Mouse (Mus musculus): ENCODE measurements around the gene Cd6. TPM values are rescaled to one million over a fixed set of nuclear protein-coding genes. Genes with fewer than 3 reads are reported as not detected.

Cd6 gene
- total and polyA plus RNA-seq, 2 experiments from 2014 or later = not detected

DNA sequence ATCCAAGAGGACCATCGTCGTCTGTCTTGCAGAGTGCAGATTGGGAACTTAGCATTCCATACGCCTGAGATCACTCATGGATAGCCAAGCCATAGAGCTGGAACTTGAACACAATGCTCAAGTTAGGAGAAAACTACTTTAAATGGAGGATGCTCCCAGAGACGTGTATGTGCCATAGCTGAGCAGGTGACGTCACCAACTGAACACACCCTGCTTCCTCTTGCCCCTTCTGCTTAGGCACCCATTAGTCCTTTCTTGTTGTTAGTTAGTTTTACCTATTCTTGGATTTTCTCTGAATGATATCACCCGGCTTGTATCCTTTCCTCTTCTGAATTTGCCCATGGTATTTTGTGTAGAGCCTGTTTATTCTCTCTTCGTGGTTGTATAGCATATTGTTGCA, 82.7 kb downstream of the Cd6 start:
- no peaks in the 10 kb centered on the region for H3K9me3 ChIP-seq (replicated peaks; ENCODE audit: control insufficient read depth, low read length)
- H3K4me2 ChIP-seq (ENCODE audit: low read depth, low read length) = no peak overlapping the region
- no peaks in the 10 kb centered on the region for H3K4me1 ChIP-seq (ENCODE audit: control insufficient read depth, insufficient read depth)
- no peaks in the 10 kb centered on the region for H3K27me3 ChIP-seq (ENCODE audit: control insufficient read depth, insufficient read depth, low read length)
- no peak overlapping the region for H3K4me3 ChIP-seq (ENCODE audit: low read depth, low read length)
- no peak for TF ChIP-seq EP300 (IDR thresholded peaks at IDR 0.05; ENCODE audit: low read depth)
- TF ChIP-seq CTCF (IDR thresholded peaks at IDR 0.05; ENCODE audit: low read depth) = no peak
- WGBS = 67% methylated on average over 7 of the region's 7 CpGs
- no peak overlapping the region for H3K9ac ChIP-seq (replicated peaks; ENCODE audit: low read depth, low read length)
- H3K36me3 ChIP-seq (replicated peaks; ENCODE audit: control insufficient read depth, insufficient read depth, low read length) = no peaks in the 10 kb centered on the region
- no peak overlapping the region for H3K27ac ChIP-seq (ENCODE audit: low read depth)
- no peak for DNase-seq (ENCODE audit: low spot score)
- no peak for ATAC-seq (ENCODE audit: insufficient read depth, low read depth)

DNA sequence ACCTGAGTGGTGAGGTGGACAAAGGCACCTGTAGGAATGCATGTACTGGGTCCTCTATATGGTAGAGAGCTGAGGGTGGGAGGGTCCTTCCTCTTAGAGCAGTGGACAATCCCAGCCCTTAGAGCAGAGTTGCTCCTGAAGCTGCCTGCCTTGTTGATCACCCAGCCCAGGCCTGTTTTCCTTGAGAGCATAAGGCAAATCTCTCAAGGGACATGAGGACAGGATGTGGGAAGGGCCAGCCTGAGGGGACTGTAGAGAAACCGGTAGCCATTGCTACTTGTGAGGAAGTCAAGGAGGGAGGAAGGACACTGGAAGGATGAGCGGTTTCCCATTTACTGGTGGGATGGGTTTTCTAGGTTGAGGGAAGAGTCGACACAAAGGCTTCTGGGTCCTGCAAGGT, 87.3 kb downstream of the Cd6 start:
- WGBS = 57% methylated on average over 3 of the region's 3 CpGs
- no peak for DNase-seq (ENCODE audit: low spot score)
- no peak overlapping the region for H3K27ac ChIP-seq (ENCODE audit: low read depth)
- no peak overlapping the region for H3K4me2 ChIP-seq (ENCODE audit: low read depth, low read length)
- no peaks in the 10 kb centered on the region for H3K9me3 ChIP-seq (replicated peaks; ENCODE audit: control insufficient read depth, low read length)
- H3K9ac ChIP-seq (replicated peaks; ENCODE audit: low read depth, low read length) = no peak overlapping the region
- H3K27me3 ChIP-seq (ENCODE audit: control insufficient read depth, insufficient read depth, low read length) = no peaks in the 10 kb centered on the region
- no peaks in the 10 kb centered on the region for H3K36me3 ChIP-seq (replicated peaks; ENCODE audit: control insufficient read depth, insufficient read depth, low read length)
- no peaks in the 10 kb centered on the region for H3K4me1 ChIP-seq (ENCODE audit: control insufficient read depth, insufficient read depth)
- H3K4me3 ChIP-seq (ENCODE audit: low read depth, low read length) = no peak overlapping the region
- no peak for ATAC-seq (ENCODE audit: insufficient read depth, low read depth)
- TF ChIP-seq EP300 (IDR thresholded peaks at IDR 0.05; ENCODE audit: low read depth) = no peak
- TF ChIP-seq CTCF (IDR thresholded peaks at IDR 0.05; ENCODE audit: low read depth) = no peak

DNA sequence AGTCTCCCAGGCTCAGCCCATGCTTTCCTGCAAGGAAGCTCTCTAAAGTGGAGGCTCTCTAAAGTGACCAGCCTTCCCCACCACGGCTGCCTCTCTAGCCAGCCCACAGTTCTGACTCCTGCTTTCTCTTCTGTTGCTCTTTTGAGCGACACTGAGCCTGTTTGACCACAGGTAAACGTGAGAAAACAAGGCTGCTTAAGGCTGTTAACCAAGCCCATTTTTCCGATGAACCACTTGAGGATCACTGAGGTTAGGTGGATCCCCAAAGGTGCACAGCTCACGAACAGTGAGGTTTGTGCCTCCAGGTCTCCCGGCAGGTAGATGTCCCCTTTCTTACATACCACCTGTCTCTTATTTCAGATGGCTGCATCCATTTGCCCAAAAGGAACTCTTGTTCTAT, 87.7 kb downstream of the Cd6 start:
- H3K9ac ChIP-seq (replicated peaks; ENCODE audit: low read depth, low read length) = no peak overlapping the region
- TF ChIP-seq EP300 (IDR thresholded peaks at IDR 0.05; ENCODE audit: low read depth) (no peak), CTCF (IDR thresholded peaks at IDR 0.05; ENCODE audit: low read depth) (no peak)
- H3K27me3 ChIP-seq (ENCODE audit: control insufficient read depth, insufficient read depth, low read length) = no peaks in the 10 kb centered on the region
- ATAC-seq (ENCODE audit: insufficient read depth, low read depth) = no peak
- no peak overlapping the region for H3K27ac ChIP-seq (ENCODE audit: low read depth)
- no peaks in the 10 kb centered on the region for H3K9me3 ChIP-seq (replicated peaks; ENCODE audit: control insufficient read depth, low read length)
- H3K4me1 ChIP-seq (ENCODE audit: control insufficient read depth, insufficient read depth) = no peaks in the 10 kb centered on the region
- no peak for DNase-seq (ENCODE audit: low spot score)
- H3K4me2 ChIP-seq (ENCODE audit: low read depth, low read length) = no peak overlapping the region
- H3K4me3 ChIP-seq (ENCODE audit: low read depth, low read length) = no peak overlapping the region
- 77% methylated on average over 6 of the region's 6 CpGs for WGBS
- no peaks in the 10 kb centered on the region for H3K36me3 ChIP-seq (replicated peaks; ENCODE audit: control insufficient read depth, insufficient read depth, low read length)

DNA sequence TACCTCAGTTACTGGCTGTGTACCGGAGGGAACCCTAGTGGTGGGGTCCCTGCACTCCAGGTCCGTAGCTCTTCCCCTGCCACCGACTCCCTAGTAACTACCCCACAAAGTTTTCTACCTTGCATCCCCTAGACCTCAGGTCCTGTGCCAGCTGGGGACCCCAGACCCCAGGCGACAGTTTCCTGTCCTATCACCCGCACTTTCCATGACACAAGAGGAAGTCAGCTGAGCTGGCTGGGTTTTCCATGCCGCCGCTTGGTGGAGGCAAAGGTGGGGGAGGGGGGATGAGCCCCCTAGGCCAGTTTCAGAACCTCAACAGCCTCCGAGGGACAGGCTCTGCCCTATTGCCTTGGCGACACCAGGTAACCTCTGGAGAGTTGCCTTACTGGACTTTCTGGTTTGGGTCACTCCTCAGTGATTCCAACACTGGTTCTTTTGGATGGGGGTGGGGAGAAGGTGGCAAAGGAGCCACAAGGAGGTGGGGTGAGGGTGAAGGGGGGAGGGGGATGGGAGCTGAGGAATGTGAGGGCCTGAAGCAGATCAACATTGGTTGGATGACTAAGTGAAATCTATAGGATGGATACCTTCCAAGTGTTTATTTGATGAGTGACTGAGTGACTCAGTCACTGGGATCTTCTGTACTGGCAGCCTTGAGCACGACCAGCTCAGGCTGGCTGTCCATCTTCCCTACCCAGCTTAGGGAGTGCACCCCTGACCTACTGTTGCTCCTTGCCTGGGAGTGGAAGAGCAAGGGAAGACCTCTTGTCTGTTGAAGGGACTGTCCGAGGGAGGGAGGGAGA, 89.0 kb downstream of the Cd6 start:
- Histone ChIP-seq H3K27ac (ENCODE audit: low read depth) (no peak overlapping the region), H3K9me3 (replicated peaks; ENCODE audit: control insufficient read depth, low read length) (no peaks in the 10 kb centered on the region), H3K36me3 (replicated peaks; ENCODE audit: control insufficient read depth, insufficient read depth, low read length) (no peaks in the 10 kb centered on the region), H3K4me1 (ENCODE audit: control insufficient read depth, insufficient read depth) (no peaks in the 10 kb centered on the region), H3K27me3 (ENCODE audit: control insufficient read depth, insufficient read depth, low read length) (no peaks in the 10 kb centered on the region), H3K4me2 (ENCODE audit: low read depth, low read length) (no peak overlapping the region), H3K4me3 (ENCODE audit: low read depth, low read length) (no peak overlapping the region), H3K9ac (replicated peaks; ENCODE audit: low read depth, low read length) (no peak overlapping the region)
- 25% methylated on average over 11 of the region's 11 CpGs for WGBS
- ATAC-seq (ENCODE audit: insufficient read depth, low read depth) (peak; percentile 27; the same call in 1 of the 2 replicates), DNase-seq (ENCODE audit: low spot score) (no peak)
- TF ChIP-seq EP300 (IDR thresholded peaks at IDR 0.05; ENCODE audit: low read depth) (no peak), CTCF (IDR thresholded peaks at IDR 0.05; ENCODE audit: low read depth) (no peak)

DNA sequence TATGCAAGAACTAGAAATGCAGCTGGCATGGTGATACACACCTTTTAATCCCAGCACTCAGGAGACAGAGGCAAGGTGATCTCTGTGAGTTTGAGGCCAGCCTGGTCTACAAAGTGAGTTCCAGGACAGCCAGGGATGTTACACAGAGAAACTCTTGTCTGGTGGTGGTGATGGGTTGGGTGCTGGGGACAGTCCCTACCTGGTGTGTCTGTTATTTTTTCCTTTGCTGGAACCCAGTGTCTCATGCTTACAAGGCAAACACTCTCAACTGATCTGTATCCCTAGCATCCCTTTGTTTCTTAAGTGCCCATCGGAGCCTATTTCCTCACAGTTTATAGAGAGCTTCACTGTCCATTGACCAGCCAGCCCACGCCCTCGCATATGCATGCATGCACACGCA, 89.9 kb downstream of the Cd6 start:
- Histone ChIP-seq H3K9me3 (replicated peaks; ENCODE audit: control insufficient read depth, low read length) (no peaks in the 10 kb centered on the region), H3K4me2 (ENCODE audit: low read depth, low read length) (no peak overlapping the region), H3K27ac (ENCODE audit: low read depth) (no peak overlapping the region), H3K4me3 (ENCODE audit: low read depth, low read length) (no peak overlapping the region), H3K4me1 (ENCODE audit: control insufficient read depth, insufficient read depth) (no peaks in the 10 kb centered on the region), H3K27me3 (ENCODE audit: control insufficient read depth, insufficient read depth, low read length) (no peaks in the 10 kb centered on the region), H3K36me3 (replicated peaks; ENCODE audit: control insufficient read depth, insufficient read depth, low read length) (no peaks in the 10 kb centered on the region), H3K9ac (replicated peaks; ENCODE audit: low read depth, low read length) (no peak overlapping the region)
- ATAC-seq (ENCODE audit: insufficient read depth, low read depth) = no peak
- no peak for TF ChIP-seq CTCF (IDR thresholded peaks at IDR 0.05; ENCODE audit: low read depth)
- DNase-seq (ENCODE audit: low spot score) = no peak
- WGBS = 94% methylated on average over 4 of the region's 4 CpGs

Other genes starting within 250 kb of the Cd6 start
- gene Ddb1, start 224.7 kb downstream of the Cd6 start, total RNA-seq (2014; rRNA removed; ENCODE audit: low replicate concordance) = 298 and 349 TPM in 2 replicates
- gene Ddb1, start 224.7 kb downstream of the Cd6 start, polyA plus RNA-seq (2015; fragmentation: Nextera tagmentation; extraction: Ambion mirVana) = 130 and 137 TPM in 2 replicates
- gene Tkfc, start 224.4 kb downstream of the Cd6 start, total RNA-seq (2014; rRNA removed; ENCODE audit: low replicate concordance) = 2.7 and 3.0 TPM in 2 replicates
- gene Tkfc, start 224.4 kb downstream of the Cd6 start, polyA plus RNA-seq (2015; fragmentation: Nextera tagmentation; extraction: Ambion mirVana) = 5.9 and 7.7 TPM in 2 replicates
- 0.19 and 4.7 TPM in 2 replicates for gene Vwce, start 195.8 kb downstream of the Cd6 start, total RNA-seq (2014; rRNA removed; ENCODE audit: low replicate concordance)
- gene Vwce, start 195.8 kb downstream of the Cd6 start, polyA plus RNA-seq (2015; fragmentation: Nextera tagmentation; extraction: Ambion mirVana) = 0.22 and 0.23 TPM in 2 replicates
- gene Pga5, start 152.0 kb downstream of the Cd6 start, total RNA-seq (2014; rRNA removed; ENCODE audit: low replicate concordance) = not detected in 2 replicates
- not detected in 2 replicates for gene Pga5, start 152.0 kb downstream of the Cd6 start, polyA plus RNA-seq (2015; fragmentation: Nextera tagmentation; extraction: Ambion mirVana)
- 25.5 and 42.1 TPM in 2 replicates for gene Vps37c, start 141.3 kb downstream of the Cd6 start, total RNA-seq (2014; rRNA removed; ENCODE audit: low replicate concordance)
- 22.2 and 23.0 TPM in 2 replicates for gene Vps37c, start 141.3 kb downstream of the Cd6 start, polyA plus RNA-seq (2015; fragmentation: Nextera tagmentation; extraction: Ambion mirVana)
- 3.2 TPM in 1 of 2 replicates, not detected in the other for gene Cd5, start 91.1 kb downstream of the Cd6 start, total RNA-seq (2014; rRNA removed; ENCODE audit: low replicate concordance)
- 0.12 and 0.23 TPM in 2 replicates for gene Cd5, start 91.1 kb downstream of the Cd6 start, polyA plus RNA-seq (2015; fragmentation: Nextera tagmentation; extraction: Ambion mirVana)
- gene Slc15a3, start 9.7 kb upstream of the Cd6 start, total RNA-seq (2014; rRNA removed; ENCODE audit: low replicate concordance) = 0.46 and 2.7 TPM in 2 replicates
- gene Slc15a3, start 9.7 kb upstream of the Cd6 start, polyA plus RNA-seq (2015; fragmentation: Nextera tagmentation; extraction: Ambion mirVana) = 0.43 and 0.59 TPM in 2 replicates
- 69.1 and 71.7 TPM in 2 replicates for gene Tmem132a, start 39.9 kb upstream of the Cd6 start, total RNA-seq (2014; rRNA removed; ENCODE audit: low replicate concordance)
- 19.3 and 19.5 TPM in 2 replicates for gene Tmem132a, start 39.9 kb upstream of the Cd6 start, polyA plus RNA-seq (2015; fragmentation: Nextera tagmentation; extraction: Ambion mirVana)
- 80.6 and 99.8 TPM in 2 replicates for gene Tmem109, start 51.9 kb upstream of the Cd6 start, total RNA-seq (2014; rRNA removed; ENCODE audit: low replicate concordance)
- 85.8 and 90.9 TPM in 2 replicates for gene Tmem109, start 51.9 kb upstream of the Cd6 start, polyA plus RNA-seq (2015; fragmentation: Nextera tagmentation; extraction: Ambion mirVana)
- 362 and 463 TPM in 2 replicates for gene Prpf19, start 65.2 kb upstream of the Cd6 start, total RNA-seq (2014; rRNA removed; ENCODE audit: low replicate concordance)
- 33.0 and 36.8 TPM in 2 replicates for gene Prpf19, start 65.2 kb upstream of the Cd6 start, polyA plus RNA-seq (2015; fragmentation: Nextera tagmentation; extraction: Ambion mirVana)
- not detected in 2 replicates for gene Zp1, start 90.6 kb upstream of the Cd6 start, total RNA-seq (2014; rRNA removed; ENCODE audit: low replicate concordance)
- gene Zp1, start 90.6 kb upstream of the Cd6 start, polyA plus RNA-seq (2015; fragmentation: Nextera tagmentation; extraction: Ambion mirVana) = 0.19 TPM in 1 of 2 replicates, not detected in the other
- 0.11 and 0.39 TPM in 2 replicates for gene Ptgdr2, start 107.1 kb upstream of the Cd6 start, total RNA-seq (2014; rRNA removed; ENCODE audit: low replicate concordance)
- 0.04 and 0.07 TPM in 2 replicates for gene Ptgdr2, start 107.1 kb upstream of the Cd6 start, polyA plus RNA-seq (2015; fragmentation: Nextera tagmentation; extraction: Ambion mirVana)
- 8.7 and 12.1 TPM in 2 replicates for gene Ccdc86, start 119.2 kb upstream of the Cd6 start, total RNA-seq (2014; rRNA removed; ENCODE audit: low replicate concordance)
- gene Ccdc86, start 119.2 kb upstream of the Cd6 start, polyA plus RNA-seq (2015; fragmentation: Nextera tagmentation; extraction: Ambion mirVana) = 9.8 and 12.4 TPM in 2 replicates
- gene Ms4a10, start 144.6 kb upstream of the Cd6 start, total RNA-seq (2014; rRNA removed; ENCODE audit: low replicate concordance) = not detected in 2 replicates
- 0.11 and 0.22 TPM in 2 replicates for gene Ms4a10, start 144.6 kb upstream of the Cd6 start, polyA plus RNA-seq (2015; fragmentation: Nextera tagmentation; extraction: Ambion mirVana)
- gene Ms4a15, start 163.2 kb upstream of the Cd6 start, total RNA-seq (2014; rRNA removed; ENCODE audit: low replicate concordance) = not detected in 2 replicates
- not detected in 2 replicates for gene Ms4a15, start 163.2 kb upstream of the Cd6 start, polyA plus RNA-seq (2015; fragmentation: Nextera tagmentation; extraction: Ambion mirVana)
- gene Ms4a18, start 188.0 kb upstream of the Cd6 start, total RNA-seq (2014; rRNA removed; ENCODE audit: low replicate concordance) = not detected in 2 replicates
- gene Ms4a18, start 188.0 kb upstream of the Cd6 start, polyA plus RNA-seq (2015; fragmentation: Nextera tagmentation; extraction: Ambion mirVana) = not detected in 2 replicates